Comparison of ENCODE assay signal across 1 mouse cellular context in the genomic region with DNA sequence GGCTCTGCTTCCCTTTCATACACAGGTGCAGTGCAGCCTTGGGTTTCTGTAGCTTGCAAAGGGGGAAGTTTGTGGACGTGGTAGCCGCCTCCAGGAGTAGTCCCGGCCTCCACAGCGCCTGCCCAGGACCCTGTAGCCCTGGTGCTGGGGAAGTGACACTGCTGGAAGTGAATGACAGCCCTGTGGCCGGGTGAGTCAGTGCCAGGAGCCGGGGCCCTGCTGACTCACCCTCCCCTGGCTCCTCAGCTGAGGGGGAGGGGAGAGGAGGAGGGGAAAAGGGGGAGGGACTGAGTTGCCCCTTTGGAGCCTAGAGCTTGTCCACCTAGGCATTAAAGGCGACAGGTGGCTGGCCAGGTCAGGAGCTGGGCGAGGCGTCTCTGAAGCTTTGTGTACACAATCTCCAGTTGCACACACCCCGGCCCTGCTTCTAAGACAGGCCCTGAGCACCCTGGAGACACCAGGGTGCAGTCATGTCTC.
A peak's percentile ranks its signal among the peaks of the same experiment; 100 is the strongest.
TF ChIP-seq lines count a peak whose summit lies in the region.

No protein-coding gene starts in this region.

TF ChIP-seq in MEL, 35 proteins besides CTCF, POLR2A, EP300 and RAD21 (continued from another document):
- peak; percentile 52; the same call in 1 of the 2 replicates for TF ChIP-seq CHD2 (IDR thresholded peaks at IDR 0.05; ENCODE audit: low read length)
- no peak for TF ChIP-seq MEF2A (IDR thresholded peaks at IDR 0.05; ENCODE audit: extremely low read depth, insufficient replicate concordance, low read depth, low read length, poor library complexity, severe bottlenecking)
- TF ChIP-seq NRF1 (IDR thresholded peaks at IDR 0.05; ENCODE audit: insufficient read depth, low read depth, low read length, poor library complexity, severe bottlenecking) = peak; percentile 72
- no peak for TF ChIP-seq ZMIZ1 (IDR thresholded peaks at IDR 0.05; ENCODE audit: low read depth, low read length)
- TF ChIP-seq SIN3A (IDR thresholded peaks at IDR 0.05; ENCODE audit: low read length) = 0 out of 2 replicates have a peak, but pooled peaks have one; percentile 15
- no peak for TF ChIP-seq HCFC1 (IDR thresholded peaks at IDR 0.05; ENCODE audit: low read depth, low read length)
- TF ChIP-seq MXI1 (IDR thresholded peaks at IDR 0.05; ENCODE audit: low read depth, low read length) = 0 out of 2 replicates have a peak, but pooled peaks have one; percentile 32
- TF ChIP-seq MAX (IDR thresholded peaks at IDR 0.05; ENCODE audit: low read length) = no peak
- TF ChIP-seq MAZ (IDR thresholded peaks at IDR 0.05; ENCODE audit: low read depth, low read length) = 0 out of 2 replicates have a peak, but pooled peaks have one; percentile 54
- TF ChIP-seq ETS1 (IDR thresholded peaks at IDR 0.05; ENCODE audit: low read depth, low read length) = peak; percentile 85
